ENCODE assay signal across 25 mouse cellular contexts in the genomic region with DNA sequence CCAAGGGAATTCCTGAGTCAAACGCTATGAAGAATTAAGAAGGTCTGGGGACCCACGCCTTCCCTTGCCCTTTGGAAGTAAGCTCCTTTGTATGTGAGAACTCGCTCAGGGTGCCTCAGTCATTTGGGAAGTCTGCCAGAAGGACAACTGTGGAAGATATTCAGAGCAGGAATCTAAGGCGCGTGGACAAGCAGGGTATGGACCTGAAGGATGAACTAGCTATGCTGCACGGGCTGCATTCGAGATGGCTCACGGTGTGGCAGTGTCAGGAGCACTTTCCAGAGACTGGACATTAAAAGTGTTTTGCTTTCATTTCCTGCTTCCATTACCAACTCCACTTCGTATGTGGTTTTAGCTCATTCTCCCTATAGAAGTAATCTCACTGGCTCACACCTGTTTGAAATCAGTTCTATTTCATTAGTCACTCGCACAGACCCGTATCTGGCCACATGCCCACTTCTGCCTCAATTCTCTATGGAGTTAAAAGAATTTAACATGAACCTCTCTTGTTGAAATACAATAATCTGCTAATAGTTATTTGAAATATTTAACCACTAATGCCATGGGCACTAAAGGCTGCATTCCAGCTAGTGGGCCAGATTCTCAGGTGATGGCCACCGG. TPM values are rescaled to one million over a fixed set of nuclear protein-coding genes. Genes with fewer than 3 reads are reported as not detected.
DNase-seq lines count a peak whose midpoint lies in the region; ATAC-seq lines count a peak whose summit lies in the region.
"Had no signal": no experiment of that assay in that cellular context is flagged by ENCODE, and none has a peak within 500 bp of the region (broad histone marks: within the 10 kb centered on the region; RNA-seq: fewer than 3 reads in every experiment).

No protein-coding gene starts in this region.

- H3K4me1 ChIP-seq in embryonic facial prominence, embryonic 11.5 days (ENCODE audit: control insufficient read depth, insufficient read depth, low read length), result no peaks in the 10 kb centered on the region
- no peaks in the 10 kb centered on the region for H3K4me1 ChIP-seq in embryonic facial prominence, embryonic 10.5 days
- no peaks in the 10 kb centered on the region for H3K4me1 ChIP-seq in midbrain, embryonic 14.5 days (ENCODE audit: control insufficient read depth, insufficient read depth, low read length)
- H3K4me1 ChIP-seq in midbrain, embryonic 15.5 days, result no peaks in the 10 kb centered on the region
- H3K4me1 ChIP-seq in embryonic facial prominence, embryonic 13.5 days, result peaks cover 5% of the 10 kb centered on the region
- H3K4me1 ChIP-seq: forebrain, embryonic 10.5 days; liver, embryonic 12.5 days; neural tube, embryonic 15.5 days; stomach, embryonic 15.5 days had no signal

- H3K4me3 ChIP-seq in embryonic facial prominence, embryonic 11.5 days (ENCODE audit: low read depth, low read length), result no peak overlapping the region
- no peak overlapping the region for H3K4me3 ChIP-seq in embryonic facial prominence, embryonic 10.5 days
- H3K4me3 ChIP-seq in midbrain, embryonic 14.5 days (replicated peaks; ENCODE audit: low read depth, low read length), result no peak overlapping the region
- no peak overlapping the region for H3K4me3 ChIP-seq in midbrain, embryonic 15.5 days
- no peak overlapping the region for H3K4me3 ChIP-seq in embryonic facial prominence, embryonic 13.5 days
- H3K4me3 ChIP-seq: forebrain, embryonic 10.5 days; liver, embryonic 12.5 days; neural tube, embryonic 15.5 days; stomach, embryonic 15.5 days had no signal

- H3K4me2 ChIP-seq in embryonic facial prominence, embryonic 11.5 days (ENCODE audit: low read depth, low read length), result no peak overlapping the region
- H3K4me2 ChIP-seq in midbrain, embryonic 14.5 days (ENCODE audit: low read length), result no peak overlapping the region
- H3K4me2 ChIP-seq in midbrain, embryonic 15.5 days, result no peak overlapping the region
- H3K4me2 ChIP-seq in embryonic facial prominence, embryonic 13.5 days, result 0 out of 2 replicates have a peak overlapping the region, but pooled peaks have one; percentile 14
- H3K4me2 ChIP-seq: liver, embryonic 12.5 days; neural tube, embryonic 15.5 days; stomach, embryonic 15.5 days had no signal

- H3K36me3 ChIP-seq in embryonic facial prominence, embryonic 11.5 days (replicated peaks; ENCODE audit: control insufficient read depth, insufficient read depth, low read depth, low read length), result no peaks in the 10 kb centered on the region
- H3K36me3 ChIP-seq in embryonic facial prominence, embryonic 10.5 days (replicated peaks), result no peaks in the 10 kb centered on the region
- H3K36me3 ChIP-seq in midbrain, embryonic 14.5 days (ENCODE audit: control insufficient read depth, insufficient read depth, low read length), result no peaks in the 10 kb centered on the region
- H3K36me3 ChIP-seq in midbrain, embryonic 15.5 days (replicated peaks), result no peaks in the 10 kb centered on the region
- no peaks in the 10 kb centered on the region for H3K36me3 ChIP-seq in embryonic facial prominence, embryonic 13.5 days
- H3K36me3 ChIP-seq: forebrain, embryonic 10.5 days; liver, embryonic 12.5 days; neural tube, embryonic 15.5 days; stomach, embryonic 15.5 days had no signal

- no peak overlapping the region for H3K9ac ChIP-seq in embryonic facial prominence, embryonic 11.5 days (replicated peaks; ENCODE audit: low read length)
- H3K9ac ChIP-seq in midbrain, embryonic 14.5 days (replicated peaks; ENCODE audit: low read length), result no peak overlapping the region
- H3K9ac ChIP-seq in midbrain, embryonic 15.5 days, result no peak overlapping the region
- no peak overlapping the region for H3K9ac ChIP-seq in embryonic facial prominence, embryonic 13.5 days
- H3K9ac ChIP-seq: liver, embryonic 12.5 days; neural tube, embryonic 15.5 days; stomach, embryonic 15.5 days had no signal

- no peak overlapping the region for H3K27ac ChIP-seq in embryonic facial prominence, embryonic 11.5 days (replicated peaks; ENCODE audit: low read depth, low read length)
- no peak overlapping the region for H3K27ac ChIP-seq in embryonic facial prominence, embryonic 10.5 days (replicated peaks)
- no peak overlapping the region for H3K27ac ChIP-seq in midbrain, embryonic 14.5 days (replicated peaks; ENCODE audit: low read depth, low read length)
- H3K27ac ChIP-seq in midbrain, embryonic 15.5 days, result no peak overlapping the region
- no peak overlapping the region for H3K27ac ChIP-seq in embryonic facial prominence, embryonic 13.5 days
- H3K27ac ChIP-seq: forebrain, embryonic 10.5 days; liver, embryonic 12.5 days; neural tube, embryonic 15.5 days; stomach, embryonic 15.5 days had no signal

- H3K27me3 ChIP-seq in embryonic facial prominence, embryonic 11.5 days (ENCODE audit: control insufficient read depth, insufficient read depth, low read length), result no peaks in the 10 kb centered on the region
- H3K27me3 ChIP-seq in embryonic facial prominence, embryonic 10.5 days (replicated peaks; ENCODE audit: low read depth, poor library complexity, severe bottlenecking), result no peaks in the 10 kb centered on the region
- H3K27me3 ChIP-seq in midbrain, embryonic 14.5 days (ENCODE audit: control insufficient read depth, insufficient read depth, low read length), result no peaks in the 10 kb centered on the region
- H3K27me3 ChIP-seq in midbrain, embryonic 15.5 days (replicated peaks), result no peaks in the 10 kb centered on the region
- no peaks in the 10 kb centered on the region for H3K27me3 ChIP-seq in embryonic facial prominence, embryonic 13.5 days
- H3K27me3 ChIP-seq: liver, embryonic 12.5 days; neural tube, embryonic 15.5 days; stomach, embryonic 15.5 days had no signal

- H3K9me3 ChIP-seq in embryonic facial prominence, embryonic 11.5 days (replicated peaks; ENCODE audit: control insufficient read depth, low read length), result no peaks in the 10 kb centered on the region
- no peaks in the 10 kb centered on the region for H3K9me3 ChIP-seq in embryonic facial prominence, embryonic 10.5 days
- no peaks in the 10 kb centered on the region for H3K9me3 ChIP-seq in midbrain, embryonic 14.5 days (ENCODE audit: control insufficient read depth, low read length)
- H3K9me3 ChIP-seq in midbrain, embryonic 15.5 days, result no peaks in the 10 kb centered on the region
- H3K9me3 ChIP-seq in embryonic facial prominence, embryonic 13.5 days, result peaks cover 4% of the 10 kb centered on the region
- H3K9me3 ChIP-seq: forebrain, embryonic 10.5 days; liver, embryonic 12.5 days; neural tube, embryonic 15.5 days; stomach, embryonic 15.5 days had no signal

- DNase-seq in embryonic facial prominence, embryonic 11.5 days (ENCODE audit: low spot score), result peak; percentile 29
- no peak for DNase-seq in embryonic facial prominence, embryonic 10.5 days (ENCODE audit: low spot score)
- DNase-seq in midbrain, embryonic 14.5 days, result peak; percentile 5
- peak; percentile 19 for DNase-seq in mesoderm, embryonic 11.5 days (ENCODE audit: low read depth, low spot score)
- no peak for DNase-seq in lung, postnatal 25 days (ENCODE audit: low spot score)
- DNase-seq in left cerebral cortex, postnatal 10 days (ENCODE audit: extremely low spot score in 1 of 2, low spot score in 2 of 2), result no peak
- DNase-seq: adrenal gland, postnatal 25 days; B cell, adult 2 months; cerebellum, adult 11 months; gastrocnemius, postnatal 36 days; kidney, postnatal 4 days; lung, adult 18-20 months; lung, postnatal 36 days; right cerebral cortex, adult 18-20 months; right cerebral cortex, postnatal 4 days; thymus, adult 2 months had no signal

- intact Hi-C loops in left cerebral cortex, postnatal 10 days (cut with DNase I), result no loop called here

- no peak for ATAC-seq in embryonic facial prominence, embryonic 11.5 days (replicated peaks; ENCODE audit: insufficient number of reproducible peaks, low FRiP score, low TSS enrichment, low read depth)
- no peak for ATAC-seq in midbrain, embryonic 14.5 days (ENCODE audit: low FRiP score, low TSS enrichment)
- no peak for ATAC-seq in midbrain, embryonic 15.5 days (replicated peaks)
- ATAC-seq in embryonic facial prominence, embryonic 13.5 days (ENCODE audit: insufficient number of reproducible peaks, insufficient read depth, low FRiP score, low TSS enrichment, low read depth), result no peak
- ATAC-seq: forebrain, embryonic 16.5 days; hindbrain, embryonic 16.5 days; intestine, postnatal 0 days; liver, embryonic 12.5 days had no signal

- WGBS in embryonic facial prominence, embryonic 11.5 days, result 68% methylated on average over 12 of the region's 12 CpGs
- 81% methylated on average over 12 of the region's 12 CpGs for WGBS in embryonic facial prominence, embryonic 10.5 days
- 84% methylated on average over 12 of the region's 12 CpGs for WGBS in midbrain, embryonic 14.5 days
- WGBS in midbrain, embryonic 15.5 days, result 79% methylated on average over 12 of the region's 12 CpGs
- WGBS in embryonic facial prominence, embryonic 13.5 days, result 51% methylated on average over 12 of the region's 12 CpGs

RNA-seq across cellular contexts. Expression of gene Med4, which starts 49.2 kb away (rescaled TPM):
- polyA plus RNA-seq in embryonic facial prominence, embryonic 11.5 days (2014; fragmentation: Nextera tagmentation; extraction: Ambion mirVana), result 107 and 113 TPM in 2 replicates
- polyA plus RNA-seq in embryonic facial prominence, embryonic 10.5 days (2016; fragmentation: Nextera tagmentation; extraction: Ambion mirVana), result 118 and 122 TPM in 2 replicates
- 85.1 and 85.2 TPM in 2 replicates for polyA plus RNA-seq in midbrain, embryonic 14.5 days (2014; fragmentation: Nextera tagmentation; extraction: Ambion mirVana)
- polyA plus RNA-seq in midbrain, embryonic 15.5 days (2015; fragmentation: Nextera tagmentation; extraction: Ambion mirVana), result 82.8 and 91.5 TPM in 2 replicates
- polyA plus RNA-seq in embryonic facial prominence, embryonic 13.5 days (2015; fragmentation: Nextera tagmentation; extraction: Ambion mirVana), result 99.4 and 103 TPM in 2 replicates
- total RNA-seq in left cerebral cortex, postnatal 10 days (2021), result 10 to 100 TPM; 31.6 to 31.9 TPM

Comparison
In these comparisons a context has a peak if more than half of its experiments do, and no peak if none do; other contexts are left out.
1. DNase-seq: peak in embryonic facial prominence, embryonic 11.5 days (single experiment), midbrain, embryonic 14.5 days (single experiment) and mesoderm, embryonic 11.5 days (single experiment); none in embryonic facial prominence, embryonic 10.5 days (single experiment), lung, postnatal 25 days (single experiment) and left cerebral cortex, postnatal 10 days (0 of 2).